Mouse (Mus musculus) testis, postnatal 10 days (tissue): ENCODE measurements at regions not wholly inside any gene's neighbourhood (a gene's known extent, or its start where the extent isn't known, plus 50 kb on each side); places are given as distances from the start of the nearest gene placed in this dataset.

Source experiments
- DNase-seq: peaks from one replicate; pipeline ENCODE4 v3.0.0; 2021; ENCODE audit warnings: low spot score

DNA sequence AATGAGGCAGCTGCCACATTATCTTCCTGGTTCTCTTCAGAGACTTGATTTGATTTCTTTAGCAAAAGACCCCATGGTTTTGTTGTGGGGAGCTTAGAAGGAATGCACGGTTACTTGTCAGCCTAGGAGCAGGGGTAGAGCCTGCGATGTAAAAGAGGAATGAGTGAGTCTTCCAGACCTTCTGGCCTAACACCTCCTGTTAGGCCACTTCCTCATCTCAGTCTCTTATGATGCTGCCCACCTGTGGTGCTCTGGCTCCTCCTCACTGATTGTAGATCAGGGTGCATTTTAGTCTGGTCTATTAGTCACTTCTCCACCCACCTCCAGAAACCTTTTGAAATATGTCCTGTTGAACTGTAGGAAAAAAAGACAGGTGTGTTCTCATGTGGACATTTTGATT is 113.3 kb upstream of the Prdm1 start:
- no peak for DNase-seq

GRCm38 (mm10) chr10:44640620-44641019 is 112.3 kb upstream of the Prdm1 start:
- DNase-seq: no peak

DNA sequence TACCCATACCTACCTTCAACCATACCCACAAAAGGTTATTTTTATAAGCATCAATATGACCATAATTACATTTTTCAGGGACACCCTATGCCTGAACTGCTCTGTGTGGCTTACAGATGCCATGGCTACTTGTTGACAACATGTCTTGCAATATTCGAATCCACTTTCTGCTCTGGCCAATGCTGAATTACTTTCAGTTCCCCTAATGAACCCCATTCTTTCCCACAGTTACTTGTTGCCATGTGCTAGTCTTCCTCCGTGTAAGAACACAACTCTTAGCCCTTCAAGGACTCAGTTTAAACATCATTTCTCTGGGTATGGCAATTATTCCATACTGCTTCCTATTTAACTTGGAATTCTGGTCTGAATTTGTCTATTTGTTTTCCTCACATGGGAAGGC is 110.4 kb upstream of the Prdm1 start:
- DNase-seq: no peak

DNA sequence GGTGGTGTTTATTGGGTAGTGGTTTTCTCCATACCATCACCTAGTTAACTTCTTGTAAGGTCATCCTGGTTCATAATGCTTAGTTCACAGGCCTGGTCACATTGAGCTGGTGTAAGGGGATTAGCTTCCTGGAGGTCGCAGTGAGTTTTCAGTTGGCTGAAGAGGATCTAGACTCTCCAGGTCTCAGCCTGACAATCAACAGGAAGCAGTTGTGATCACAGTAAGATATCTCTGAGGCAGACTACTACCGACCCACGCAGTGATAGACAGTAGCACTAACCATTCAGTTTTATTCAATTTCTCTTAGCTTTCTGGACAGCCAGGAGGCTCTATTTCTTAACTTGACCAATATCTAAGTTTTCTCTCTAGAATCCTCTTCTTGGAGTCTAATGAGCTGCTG is 108.5 kb upstream of the Prdm1 start:
- DNase-seq: no peak

DNA sequence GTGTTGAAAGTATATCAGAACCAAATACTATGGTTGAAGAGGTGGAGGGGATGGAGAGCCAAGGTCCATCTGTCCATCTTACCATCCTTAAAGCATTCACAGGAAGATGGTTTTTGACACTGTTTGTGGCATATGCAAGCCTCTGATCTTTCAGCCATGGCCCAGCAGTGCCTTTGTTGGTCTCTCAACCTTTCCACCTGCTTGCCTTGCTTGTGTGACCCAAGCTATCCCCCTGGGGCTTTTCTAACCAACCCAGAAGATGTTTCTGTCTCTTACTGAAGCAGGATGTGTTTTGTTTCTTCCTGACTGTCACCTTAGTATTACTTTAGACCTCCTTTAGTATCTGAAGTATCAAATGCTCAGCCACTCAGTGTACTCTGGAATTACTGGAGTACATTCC is 107.8 kb upstream of the Prdm1 start:
- DNase-seq: no peak

GRCm38 (mm10) chr10:44631584-44631983 is 103.3 kb upstream of the Prdm1 start:
- no peak for DNase-seq

- no peak for DNase-seq
These were observed 102.2 kb upstream of the Prdm1 start for GRCm38 (mm10) chr10:44630485-44630884.

DNA sequence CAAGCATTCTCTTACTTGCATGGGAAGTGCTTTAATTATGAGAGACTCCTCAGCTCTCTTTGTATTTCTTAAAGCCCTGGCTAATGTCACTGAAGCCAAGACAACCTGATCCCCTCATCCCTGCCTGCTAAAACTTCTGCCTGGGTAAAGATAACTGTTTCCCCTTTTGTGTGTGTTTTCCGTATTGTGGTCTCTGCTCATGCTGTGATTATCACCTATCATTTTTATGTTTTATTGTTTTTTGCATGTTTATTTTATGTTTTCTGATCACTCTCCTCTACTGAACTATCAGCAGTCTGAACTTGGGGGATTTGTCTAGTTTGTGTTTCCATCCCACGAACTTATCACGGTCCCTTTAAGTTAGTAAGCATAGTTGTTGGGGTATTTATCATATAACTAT is 100.1 kb upstream of the Prdm1 start:
- DNase-seq: no peak

DNA sequence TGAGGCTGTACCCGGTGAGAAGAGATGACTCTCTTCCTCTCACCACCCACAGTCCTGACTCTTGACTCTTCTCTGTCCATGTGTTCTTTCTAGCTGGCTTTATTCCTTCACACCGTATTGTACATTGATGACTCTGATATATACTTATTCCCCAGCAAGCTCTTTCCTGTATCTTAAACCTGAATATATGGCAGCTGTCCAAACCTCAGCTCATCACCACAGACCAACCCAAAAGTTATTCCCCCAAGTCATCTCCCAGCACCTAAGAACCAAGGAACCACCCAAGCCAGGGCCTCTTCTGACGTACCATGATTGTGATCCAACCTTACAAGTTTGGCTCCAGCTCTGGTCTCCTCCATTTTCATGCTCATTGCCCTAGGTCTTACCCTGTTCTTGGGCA is 99.1 kb upstream of the Prdm1 start:
- no peak for DNase-seq

DNA sequence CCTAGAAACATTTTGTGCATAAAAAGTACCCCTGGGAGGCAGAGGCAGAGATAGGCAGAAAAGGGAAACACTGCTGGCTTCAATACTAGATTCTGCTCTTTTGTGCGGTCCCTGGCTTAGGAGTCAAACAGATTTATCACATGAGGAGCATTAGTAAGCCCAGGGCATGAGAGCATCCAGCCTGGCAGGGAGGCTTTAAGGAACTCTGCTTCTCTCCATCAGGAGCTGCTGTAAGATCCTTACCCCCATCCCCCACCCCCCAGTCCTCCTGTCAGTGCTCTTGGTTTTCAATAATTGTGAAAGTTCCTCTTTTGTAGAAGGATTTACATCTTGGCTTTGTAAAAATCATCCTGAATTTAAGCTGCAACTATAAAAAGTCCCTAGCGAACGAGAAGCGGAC is 97.2 kb upstream of the Prdm1 start:
- DNase-seq: no peak

DNA sequence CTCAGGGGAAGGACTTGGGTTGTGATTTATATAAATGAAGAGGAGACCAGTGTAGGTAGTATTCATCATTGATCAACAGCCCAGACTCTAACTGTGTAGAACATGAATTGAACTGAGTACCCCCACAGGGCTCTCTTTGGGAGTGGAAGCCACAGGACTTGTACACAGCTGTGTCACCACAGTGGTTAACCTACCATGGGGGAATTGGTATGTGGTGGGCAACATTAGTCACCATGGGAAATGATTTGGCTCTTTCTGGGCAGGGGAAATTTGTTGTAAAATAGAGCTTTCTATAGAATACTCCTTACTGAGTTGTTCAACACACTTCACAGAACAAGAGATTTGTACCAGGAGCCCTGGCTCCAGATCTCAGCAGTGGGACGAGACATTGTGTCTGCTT is 87.3 kb upstream of the Prdm1 start:
- no peak for DNase-seq

DNA sequence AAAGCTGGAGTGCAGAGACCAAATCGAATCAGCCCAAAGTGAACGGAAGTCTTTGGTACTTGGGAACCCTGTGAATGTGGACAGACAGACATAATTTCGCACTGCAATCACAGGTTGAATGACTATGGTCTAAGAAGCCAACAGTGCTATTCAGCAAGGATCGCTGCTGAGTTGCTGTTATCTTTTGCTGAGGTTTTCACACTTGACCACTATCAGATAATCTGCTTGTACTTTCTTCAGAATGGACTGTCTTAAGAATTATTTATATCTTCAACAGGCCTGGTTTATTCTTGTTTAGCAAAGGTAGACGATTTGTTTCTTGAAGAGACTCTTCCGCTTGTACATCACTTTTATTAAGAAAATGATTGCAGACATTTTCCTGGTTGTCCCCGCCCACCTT is 84.3 kb upstream of the Prdm1 start:
- DNase-seq: no peak

GRCm38 (mm10) chr10:44611399-44611798 is 83.1 kb upstream of the Prdm1 start:
- no peak for DNase-seq

GRCm38 (mm10) chr10:44609187-44609586 is 80.9 kb upstream of the Prdm1 start:
- DNase-seq: no peak

DNA sequence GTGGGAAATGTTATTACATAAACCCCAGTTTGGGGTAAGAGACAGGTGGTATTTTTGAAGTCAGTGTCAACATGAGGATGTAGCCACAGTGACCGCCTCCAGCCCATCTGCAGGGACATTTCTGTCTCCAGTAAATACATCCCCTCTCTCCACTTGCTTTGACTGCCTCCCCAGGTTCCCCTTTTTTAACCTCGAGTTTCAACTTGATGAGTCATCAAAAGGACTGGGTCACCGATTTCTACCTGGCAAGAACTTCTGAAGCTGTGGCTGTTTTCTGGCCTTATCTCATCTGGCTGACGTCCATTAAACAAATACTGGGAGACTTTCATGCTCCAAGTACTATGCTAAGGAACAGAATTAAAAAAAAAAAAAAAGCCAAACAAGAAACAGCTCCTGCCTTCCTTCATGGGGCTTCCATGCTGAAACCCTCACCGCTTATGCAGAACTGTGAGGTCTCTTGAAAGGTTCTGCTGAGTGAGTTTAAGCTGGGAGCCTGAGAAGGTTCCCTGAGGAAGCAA is 79.1 kb upstream of the Prdm1 start:
- DNase-seq: no peak

DNA sequence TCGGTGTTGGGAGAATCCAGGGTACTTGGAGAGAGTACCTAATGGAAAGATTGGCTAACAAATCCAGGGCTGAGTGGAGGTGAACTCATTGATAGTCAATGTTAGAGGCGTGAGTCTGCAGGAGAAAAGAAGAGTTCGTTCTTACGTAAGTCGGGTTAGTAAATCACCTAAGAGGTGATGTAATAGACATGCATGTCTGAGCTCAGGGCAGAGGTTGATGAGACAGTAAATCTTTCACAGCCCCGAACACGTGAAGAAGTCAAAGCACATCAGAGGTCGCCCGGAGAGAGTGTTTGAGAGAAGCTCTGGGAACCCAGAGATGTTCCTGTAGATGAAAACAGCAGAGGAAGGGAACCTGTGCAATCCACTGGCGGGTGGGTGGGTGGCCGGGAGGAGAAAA is 76.2 kb upstream of the Prdm1 start:
- DNase-seq: no peak

DNA sequence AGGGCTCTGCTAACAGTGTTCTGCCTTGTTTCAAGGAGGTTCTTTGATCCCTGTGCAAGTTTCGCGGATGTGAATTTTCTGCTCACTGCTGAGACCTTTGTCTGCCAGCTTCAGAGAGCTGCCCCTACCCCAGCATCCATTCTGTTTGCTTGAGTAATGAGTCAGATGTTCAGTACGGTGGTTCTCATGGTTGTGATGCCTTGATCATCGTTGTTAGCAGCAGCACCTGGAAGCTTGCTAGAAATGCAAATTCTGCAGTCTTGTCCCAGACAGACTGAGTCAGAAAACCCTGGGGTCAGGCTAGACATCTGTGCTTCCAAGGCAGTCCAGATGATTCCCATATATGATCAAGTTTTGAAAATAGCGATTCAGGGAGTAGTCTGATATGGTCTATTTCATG is 75.2 kb upstream of the Prdm1 start:
- no peak for DNase-seq

DNA sequence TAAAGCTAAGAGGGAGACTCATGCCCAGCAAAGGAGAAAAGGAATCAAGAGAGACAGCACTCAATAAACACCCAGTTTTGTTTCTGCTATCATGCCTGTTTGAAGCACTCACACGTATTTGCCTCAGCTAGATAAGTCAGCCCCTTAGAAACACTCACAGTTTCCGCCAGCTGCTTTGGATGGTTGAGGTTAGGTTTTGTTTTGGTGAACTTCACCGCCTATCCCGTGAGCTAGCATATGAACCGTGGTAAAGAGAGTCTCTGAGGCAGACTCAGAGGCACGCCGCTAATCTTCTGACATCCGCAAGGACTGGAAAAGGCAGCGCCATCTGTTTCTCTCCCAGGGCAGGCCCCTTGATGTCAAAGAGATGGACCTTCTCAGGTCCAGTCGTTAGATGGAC is 73.2 kb upstream of the Prdm1 start:
- DNase-seq: no peak

DNA sequence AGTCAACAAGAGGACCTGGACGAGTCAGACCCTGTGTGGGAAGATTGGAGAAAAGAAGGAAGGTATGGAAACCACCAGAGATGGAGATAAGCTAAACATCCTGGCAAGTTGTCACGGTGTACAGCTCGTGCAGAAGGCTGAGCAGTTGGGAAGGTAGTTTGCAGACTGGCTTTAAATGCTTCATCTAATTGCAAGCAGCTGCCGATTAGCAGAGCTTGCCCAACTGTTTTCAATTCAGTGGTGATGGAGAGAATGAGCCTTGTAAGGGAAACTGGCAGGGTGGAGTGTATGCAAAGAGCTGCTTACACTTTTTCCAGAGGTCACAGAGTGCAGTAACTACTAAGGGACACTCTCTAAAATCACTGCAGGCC is 71.6 kb upstream of the Prdm1 start:
- DNase-seq: no peak

- no peak for DNase-seq
These were observed 71.1 kb upstream of the Prdm1 start for GRCm38 (mm10) chr10:44599331-44599963.

GRCm38 (mm10) chr10:44598615-44599014 is 70.3 kb upstream of the Prdm1 start:
- DNase-seq: no peak

DNA sequence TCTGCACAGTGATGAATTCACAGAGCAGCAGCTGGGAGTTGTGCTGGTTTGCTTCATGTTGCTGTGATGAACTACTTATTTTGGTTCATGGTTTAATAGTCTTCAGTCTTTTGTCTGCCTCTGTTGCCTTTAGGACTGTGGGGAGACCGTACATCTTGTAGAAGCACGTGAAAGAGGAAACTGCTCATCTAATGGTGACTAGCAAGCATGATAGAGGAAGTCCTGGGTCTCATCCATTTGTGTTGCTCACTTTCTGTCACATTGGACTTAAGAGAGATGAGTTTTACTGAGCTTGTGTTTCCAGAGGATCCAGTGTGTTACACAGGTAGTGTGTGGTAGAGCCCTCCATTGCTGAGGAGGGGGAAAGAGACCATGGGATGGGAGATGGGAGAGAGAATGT is 67.6 kb upstream of the Prdm1 start:
- DNase-seq: no peak

- DNase-seq: no peak
These were observed 61.5 kb upstream of the Prdm1 start for GRCm38 (mm10) chr10:44589842-44590241.

GRCm38 (mm10) chr10:44589352-44589751 is 61.1 kb upstream of the Prdm1 start:
- no peak for DNase-seq

DNA sequence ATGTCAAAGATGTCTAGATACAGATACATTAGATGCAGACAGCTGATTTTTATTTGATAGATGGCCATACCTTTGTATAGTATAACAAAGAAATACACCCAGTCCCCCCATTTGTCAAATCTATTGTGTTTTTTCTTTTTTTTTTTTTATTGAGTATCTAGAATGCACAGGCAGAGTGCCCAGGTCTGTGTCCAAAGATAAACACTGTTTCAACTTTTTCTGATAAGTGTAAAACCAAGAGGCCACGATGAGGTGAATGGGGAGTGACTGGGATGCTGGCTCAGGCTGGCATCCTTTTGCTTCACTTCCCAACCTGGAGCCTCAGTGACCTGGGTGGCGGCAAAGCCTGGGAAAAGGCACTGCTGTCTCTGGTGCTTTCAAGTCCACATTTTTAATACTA is 54.4 kb upstream of the Prdm1 start:
- no peak for DNase-seq
